Mouse (Mus musculus) C2C12 (cell line): ENCODE measurements around the gene Cnn3.

Source experiments
- CEBPB ChIP-seq: IDR thresholded peaks from one replicate; pipeline ENCODE4 v1.6.1; 2011; ENCODE audit warnings: low read depth, mild to moderate bottlenecking, control low read depth, moderate library complexity
- CTCF ChIP-seq: IDR thresholded peaks from one replicate; pipeline ENCODE4 v1.5.1; 2011; ENCODE audit not compliant: control insufficient read depth, insufficient read depth, insufficient read length
- FOSL1 ChIP-seq: IDR thresholded peaks from one replicate; pipeline ENCODE4 v1.8.0; 2011; ENCODE audit warnings: mild to moderate bottlenecking, low read length; ENCODE audit not compliant: poor library complexity, insufficient read depth, severe bottlenecking
- MYOG ChIP-seq: IDR thresholded peaks from one replicate; pipeline ENCODE4 v1.6.1; 2011; ENCODE audit not compliant: control insufficient read depth, insufficient read length; ENCODE audit errors: extremely low read depth
- USF1 ChIP-seq: IDR thresholded peaks from one replicate; pipeline ENCODE4 v1.6.1; 2011; ENCODE audit warnings: low read depth, mild to moderate bottlenecking, control low read depth, moderate library complexity

DNA sequence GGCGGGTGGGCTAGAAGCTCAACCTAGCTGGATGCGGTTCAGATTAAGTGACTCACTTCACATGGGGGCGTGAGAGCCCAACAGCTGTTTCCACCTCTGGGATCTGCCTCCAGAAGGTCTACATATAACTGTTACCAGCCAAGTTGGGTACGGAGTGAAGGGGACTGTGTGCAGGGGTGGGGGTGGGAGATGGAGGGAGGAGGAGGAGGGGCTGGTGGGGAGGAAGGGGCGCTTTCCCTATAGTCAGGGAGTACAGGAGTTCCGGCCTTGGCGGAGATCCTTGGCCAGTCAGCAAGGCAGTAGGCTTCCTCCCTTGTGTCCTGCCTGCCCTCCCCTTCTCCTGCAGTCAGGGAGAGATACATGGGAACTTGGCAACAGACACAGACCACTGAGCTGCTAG, 35.6 kb upstream of the Cnn3 start:
- TF ChIP-seq CTCF (no peak), USF1 (no peak), MYOG (no peak), CEBPB (no peak), FOSL1 (no peak)
